Mouse (Mus musculus) testis, adult 2 months (tissue): ENCODE measurements around the gene Ank3.

ENCODE experiments used
- CTCF ChIP-seq: fragments of 200-500 bp; IDR thresholded peaks from 2 replicates; pipeline ENCODE4 v1.5.1; 2012; ENCODE audit warnings: low read depth, mild to moderate bottlenecking, inconsistent platforms, low read length, moderate library complexity; ENCODE audit not compliant: control insufficient read depth, insufficient read depth, insufficient replicate concordance
- POLR2A ChIP-seq: fragments of 200-500 bp; IDR thresholded peaks from 2 replicates; pipeline ENCODE4 v1.6.1; 2012; ENCODE audit warnings: low read depth, mild to moderate bottlenecking, inconsistent platforms, low read length, moderate library complexity; ENCODE audit not compliant: control insufficient read depth

- TF ChIP-seq POLR2A (no peak), CTCF (no peak)
These were observed 175.2 kb downstream of the Ank3 start for GRCm38 (mm10) chr10:69573746-69574145.
